Mouse (Mus musculus): ENCODE results near the gene Tmem200b.

DNA sequence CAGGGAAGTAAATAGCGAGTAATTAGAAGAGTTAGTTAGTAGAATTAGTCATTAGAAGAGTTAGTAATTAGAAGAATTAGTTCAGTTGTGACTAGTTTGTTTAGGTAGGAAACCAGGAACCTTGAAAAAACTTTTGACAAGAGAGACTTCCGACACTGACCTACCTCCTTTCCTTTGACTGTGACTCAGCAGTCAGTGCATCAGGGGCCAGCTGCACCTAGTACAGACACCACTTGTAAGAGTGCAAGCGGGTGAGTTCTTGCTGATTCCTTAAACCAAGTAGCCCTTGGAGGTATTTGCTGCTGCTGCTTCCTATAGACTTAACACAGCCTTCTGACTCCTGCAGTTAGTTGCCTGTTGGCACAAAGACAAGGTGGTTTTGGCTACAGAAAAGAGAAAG, 30.9 kb upstream of the Tmem200b start:
- no peak for TF ChIP-seq POLR2A (IDR thresholded peaks at IDR 0.05; ENCODE audit: borderline replicate concordance, low read depth, low read length)
- TF ChIP-seq CTCF (IDR thresholded peaks at IDR 0.05; ENCODE audit: low read depth, low read length), result no peak

Measured in bone marrow macrophage, adult 2 months (primary cell).